Mouse (Mus musculus) kidney, postnatal 0 days (tissue): ENCODE data around the gene Marveld1. TPM values are rescaled to one million over a fixed set of nuclear protein-coding genes. Genes with fewer than 3 reads are reported as not detected.

Experiments used
- ATAC-seq: fragments of 200-750 bp; cut with Nextera tagmentation; replicated peaks from 2 replicates; pipeline ENCODE4 v1.8.0; 2017; ENCODE audit warnings: low read depth, moderate number of reproducible peaks, moderate TSS enrichment, moderate library complexity; ENCODE audit not compliant: low FRiP score
- DNase-seq: peaks from one replicate; pipeline ENCODE4 v3.0.0-alpha.2; 2016; ENCODE audit warnings: low spot score
- H3K27ac ChIP-seq: fragments of 300-500 bp; sonication (generic); 2 replicates; pipeline ENCODE4 v1.5.1; 2014; ENCODE audit warnings: mild to moderate bottlenecking
- H3K27me3 ChIP-seq: fragments of 300-500 bp; sonication (generic); 2 replicates; pipeline ENCODE4 v1.6.1; 2014; ENCODE audit warnings: low read length, mixed read lengths; ENCODE audit not compliant: insufficient read depth
- H3K36me3 ChIP-seq: fragments of 300-500 bp; sonication (generic); 2 replicates; pipeline ENCODE4 v1.6.1; 2014; ENCODE audit warnings: low read length, mixed read lengths; ENCODE audit not compliant: insufficient read depth
- H3K4me1 ChIP-seq: fragments of 300-500 bp; sonication (generic); replicated peaks from 2 replicates; pipeline ENCODE4 v1.6.1; 2014; ENCODE audit warnings: antibody characterized with exemption, low read length, mixed read lengths; ENCODE audit not compliant: insufficient read depth
- H3K4me2 ChIP-seq: fragments of 300-500 bp; sonication (generic); 2 replicates; pipeline ENCODE4 v1.6.1; 2014; ENCODE audit warnings: mild to moderate bottlenecking, low read length, moderate library complexity, mixed read lengths
- H3K4me3 ChIP-seq: fragments of 300-500 bp; sonication (generic); replicated peaks from 2 replicates; pipeline ENCODE4 v1.5.1; 2014; ENCODE audit warnings: low read depth, low read length
- H3K9ac ChIP-seq: fragments of 300-500 bp; sonication (generic); 2 replicates; pipeline ENCODE4 v1.6.1; 2014; ENCODE audit warnings: low read depth, low read length
- H3K9me3 ChIP-seq: fragments of 300-500 bp; sonication (generic); replicated peaks from 2 replicates; pipeline ENCODE4 v1.6.1; 2016; ENCODE audit warnings: low read length, inconsistent platforms, mixed read lengths
- CTCF ChIP-seq: IDR thresholded peaks from 2 replicates; pipeline ENCODE4 v1.5.1; 2016; ENCODE audit warnings: antibody characterized with exemption, low read depth, mild to moderate bottlenecking, moderate library complexity
- WGBS: fragments of 180-500 bp; shearing (Covaris S2); extraction: QIAGEN DNeasy Blood & Tissue Kit; methylation state at CpG from one replicate; pipeline ENCODE4 v1.1.7; 2014; 5-methylcytosine and 5-hydroxymethylcytosine counted together
- polyA plus RNA-seq: library from polyadenylated mRNA; unstranded; fragments of >200 nt; fragmentation: Nextera tagmentation; extraction: Ambion mirVana; gene quantifications from 2 replicates; pipeline ENCODE4 v1.2.1, GENCODE M21; 2015

Gene Marveld1
- polyA plus RNA-seq = 12.5 and 18.9 TPM in 2 replicates

DNA sequence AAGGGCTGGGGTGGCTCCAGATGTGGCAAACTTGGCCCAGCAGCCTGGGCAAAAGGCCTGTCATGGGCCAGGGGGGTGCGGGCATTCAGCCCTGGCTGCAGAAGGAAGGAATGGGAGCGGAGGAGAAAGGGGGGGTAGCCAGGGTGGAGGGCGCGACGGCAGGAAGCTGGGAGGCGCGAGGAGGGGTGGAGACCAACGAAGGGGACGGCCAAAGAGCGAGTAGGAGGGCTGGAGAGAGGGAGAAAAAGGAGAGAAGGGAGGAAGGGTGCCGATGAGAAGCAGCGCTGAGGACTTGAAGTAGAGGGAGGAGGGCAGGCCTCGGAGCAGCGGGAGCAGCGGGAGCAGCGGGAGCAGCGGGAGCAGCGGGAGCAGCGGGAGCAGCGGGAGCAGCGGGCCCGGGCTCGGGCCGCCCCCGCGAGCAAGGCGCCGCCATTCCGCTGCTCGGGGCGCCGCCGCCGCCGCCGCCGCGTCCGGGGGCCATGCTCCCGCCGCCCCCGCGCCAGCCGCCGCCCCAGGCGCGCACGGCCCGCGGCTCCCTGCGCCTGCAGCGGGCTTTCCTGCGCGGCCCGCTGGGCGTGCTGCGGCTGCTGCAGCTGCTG, at the start of gene Marveld1:
Marveld1 (plus strand) TSS at position 231 of the 599 bp plus-strand sequence.
- peak; percentile 28; the same call in 1 of the 2 replicates for TF ChIP-seq CTCF

DNA sequence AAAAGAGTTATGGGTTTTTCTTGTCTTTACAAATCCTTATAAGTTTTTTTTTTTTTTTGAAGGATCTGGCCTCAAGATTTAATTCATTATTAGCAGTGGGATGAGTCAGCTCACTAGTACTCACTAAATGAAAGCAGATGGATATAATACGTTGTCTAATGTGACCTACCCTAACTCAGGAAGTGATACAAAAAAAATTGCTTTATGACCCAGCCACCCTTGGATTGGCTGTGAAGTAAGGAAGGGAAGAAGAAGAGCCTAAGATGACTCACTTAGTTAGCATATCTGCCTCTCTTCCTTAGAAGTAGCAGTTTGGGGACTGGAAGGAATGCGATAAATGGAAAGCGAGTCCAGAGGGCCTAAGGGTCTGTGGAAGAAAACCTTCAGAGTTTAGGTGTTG, 47.8 kb upstream of the Marveld1 start:
- H3K36me3 ChIP-seq = peaks cover 11% of the 10 kb centered on the region; the same call in 1 of the 2 replicates
- WGBS = 86% methylated on average over 3 of the region's 3 CpGs
- H3K9ac ChIP-seq = no peak overlapping the region
- no peaks in the 10 kb centered on the region for H3K27me3 ChIP-seq
- H3K9me3 ChIP-seq = no peaks in the 10 kb centered on the region
- H3K4me1 ChIP-seq = no peaks in the 10 kb centered on the region
- H3K4me3 ChIP-seq = no peak overlapping the region
- ATAC-seq = no peak
- no peak overlapping the region for H3K4me2 ChIP-seq
- TF ChIP-seq CTCF = no peak
- no peak for DNase-seq
- no peak overlapping the region for H3K27ac ChIP-seq

More for the DNA sequence above, at the start of gene Marveld1:
- WGBS = 2% methylated on average over 33 of the region's 57 CpGs
- Histone ChIP-seq H3K27me3 (no peaks in the 10 kb centered on the region), H3K36me3 (0 out of 2 replicates have a peak, but pooled peaks cover 6% of the 10 kb centered on the region), H3K9ac (peak within 1 kb of the TSS; percentile 89), H3K4me3 (peak within 1 kb of the TSS; percentile 70), H3K4me1 (peaks cover 7% of the 10 kb centered on the region), H3K4me2 (peak within 1 kb of the TSS; percentile 76), H3K9me3 (no peaks in the 10 kb centered on the region), H3K27ac (peak within 1 kb of the TSS; percentile 87)
- DNase-seq = peak; percentile 95
- ATAC-seq = peak; percentile 52

DNA sequence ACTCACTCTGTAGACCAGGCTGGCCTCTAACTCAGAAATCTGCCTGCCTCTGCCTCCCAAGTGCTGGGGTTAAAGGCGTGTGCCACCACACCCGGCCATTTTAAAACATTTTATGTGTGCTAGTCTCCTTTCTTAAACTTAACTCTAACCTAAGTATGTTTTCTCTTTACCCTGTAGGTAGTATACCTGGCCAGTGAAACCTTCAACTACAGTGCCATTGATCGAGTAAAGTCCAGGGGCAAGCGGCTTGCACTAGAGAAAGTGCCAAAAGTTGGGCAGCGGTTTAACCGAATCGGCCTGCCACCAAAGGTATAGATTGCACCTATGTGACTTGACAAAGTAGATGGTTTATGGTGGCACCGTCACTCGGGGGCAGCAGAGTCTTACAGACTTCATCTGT, 42.5 kb upstream of the Marveld1 start:
- H3K4me2 ChIP-seq = no peak overlapping the region
- TF ChIP-seq CTCF = no peak
- H3K36me3 ChIP-seq = peaks cover 21% of the 10 kb centered on the region; the same call in 1 of the 2 replicates
- no peak overlapping the region for H3K9ac ChIP-seq
- no peaks in the 10 kb centered on the region for H3K9me3 ChIP-seq
- H3K27me3 ChIP-seq = no peaks in the 10 kb centered on the region
- ATAC-seq (no peak), DNase-seq (no peak)
- no peak overlapping the region for H3K4me3 ChIP-seq
- H3K27ac ChIP-seq = no peak overlapping the region
- WGBS = 97% methylated on average over 9 of the region's 9 CpGs
- no peaks in the 10 kb centered on the region for H3K4me1 ChIP-seq

DNA sequence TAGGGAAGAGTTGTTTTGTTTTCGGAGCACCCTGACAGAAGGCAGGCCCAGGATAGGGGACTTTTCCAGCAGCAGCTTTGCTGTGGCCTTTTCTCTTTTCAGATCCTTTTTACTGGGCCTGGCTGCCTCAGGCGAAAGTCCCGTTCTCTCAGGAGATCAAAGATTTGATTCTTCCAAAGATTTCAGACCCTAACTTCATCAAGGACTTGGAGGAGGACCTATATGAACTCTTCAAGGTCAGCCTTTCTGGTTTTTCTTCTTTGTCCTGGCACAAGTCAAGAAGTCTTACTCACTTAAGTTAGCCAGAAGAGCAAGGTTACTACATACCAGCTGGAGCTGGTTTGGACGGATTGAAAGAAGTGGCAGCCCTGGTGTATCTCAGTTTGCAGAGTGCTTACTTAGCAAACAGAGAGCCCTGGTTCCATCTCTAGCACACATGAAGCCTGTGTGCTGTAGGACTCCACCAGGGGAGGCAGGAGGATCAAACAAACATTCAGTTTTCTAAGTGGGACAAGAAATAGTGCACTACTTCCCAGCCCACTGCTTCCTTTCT, 31.3 kb upstream of the Marveld1 start:
- 87% methylated on average over 4 of the region's 4 CpGs for WGBS
- Histone ChIP-seq H3K27ac (no peak overlapping the region), H3K4me2 (no peak overlapping the region), H3K36me3 (peaks cover 28% of the 10 kb centered on the region), H3K4me1 (no peaks in the 10 kb centered on the region), H3K27me3 (no peaks in the 10 kb centered on the region), H3K9me3 (no peaks in the 10 kb centered on the region), H3K9ac (no peak overlapping the region), H3K4me3 (no peak overlapping the region)
- no peak for TF ChIP-seq CTCF
- ATAC-seq (no peak), DNase-seq (no peak)

DNA sequence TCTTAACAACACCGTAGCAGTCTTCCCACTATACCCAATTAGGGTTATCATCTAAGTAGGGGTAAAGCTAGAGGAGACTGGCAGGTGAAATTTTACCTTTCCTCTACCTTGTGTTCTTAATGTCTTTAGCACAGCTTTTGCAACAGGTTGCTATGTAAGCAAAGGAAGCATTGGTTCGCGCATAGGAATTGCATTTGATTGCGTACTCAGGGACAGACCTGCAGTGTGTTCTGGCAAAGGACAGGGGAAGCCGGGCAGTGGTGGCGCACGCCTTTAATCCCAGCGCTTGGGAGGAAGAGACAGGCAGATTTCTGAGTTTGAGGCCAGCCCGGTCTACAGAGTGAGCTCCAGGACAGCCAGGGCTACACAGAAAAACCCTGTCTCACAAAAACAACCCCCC, 29.1 kb upstream of the Marveld1 start:
- ATAC-seq (no peak), DNase-seq (no peak)
- H3K4me2 ChIP-seq = no peak overlapping the region
- H3K36me3 ChIP-seq = peaks cover 37% of the 10 kb centered on the region
- no peaks in the 10 kb centered on the region for H3K27me3 ChIP-seq
- H3K4me1 ChIP-seq = no peaks in the 10 kb centered on the region
- no peak for TF ChIP-seq CTCF
- 90% methylated on average over 9 of the region's 9 CpGs for WGBS
- H3K27ac ChIP-seq = no peak overlapping the region
- no peak overlapping the region for H3K4me3 ChIP-seq
- H3K9ac ChIP-seq = no peak overlapping the region
- H3K9me3 ChIP-seq = no peaks in the 10 kb centered on the region

DNA sequence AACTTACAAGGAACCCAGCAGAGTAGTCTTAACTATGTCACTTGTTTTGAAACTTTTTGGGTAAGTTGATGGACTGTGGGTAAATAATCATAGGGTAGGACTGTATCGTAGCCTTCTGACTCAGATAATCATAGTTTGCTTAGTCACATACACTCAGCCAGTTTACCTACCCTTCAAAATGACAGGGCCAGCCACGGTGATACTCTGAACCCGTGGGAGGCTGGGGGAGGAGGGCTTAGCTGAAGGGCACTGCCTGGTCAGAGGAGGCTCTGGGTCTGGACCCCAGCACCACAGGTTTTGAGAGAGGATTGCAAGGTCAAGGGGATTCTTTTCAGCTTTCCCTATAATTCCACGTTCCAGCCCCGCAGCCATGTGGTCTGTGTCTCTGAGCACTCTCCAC, 28.6 kb upstream of the Marveld1 start:
- Histone ChIP-seq H3K4me1 (no peaks in the 10 kb centered on the region), H3K4me2 (no peak overlapping the region), H3K9ac (no peak overlapping the region), H3K4me3 (no peak overlapping the region), H3K27me3 (no peaks in the 10 kb centered on the region), H3K27ac (no peak overlapping the region), H3K9me3 (no peaks in the 10 kb centered on the region), H3K36me3 (peaks cover 41% of the 10 kb centered on the region)
- DNase-seq = no peak
- 54% methylated on average over 5 of the region's 5 CpGs for WGBS
- TF ChIP-seq CTCF = no peak
- no peak for ATAC-seq
